Mouse (Mus musculus): ENCODE data around the gene Fggy.

The Fggy gene

DNA sequence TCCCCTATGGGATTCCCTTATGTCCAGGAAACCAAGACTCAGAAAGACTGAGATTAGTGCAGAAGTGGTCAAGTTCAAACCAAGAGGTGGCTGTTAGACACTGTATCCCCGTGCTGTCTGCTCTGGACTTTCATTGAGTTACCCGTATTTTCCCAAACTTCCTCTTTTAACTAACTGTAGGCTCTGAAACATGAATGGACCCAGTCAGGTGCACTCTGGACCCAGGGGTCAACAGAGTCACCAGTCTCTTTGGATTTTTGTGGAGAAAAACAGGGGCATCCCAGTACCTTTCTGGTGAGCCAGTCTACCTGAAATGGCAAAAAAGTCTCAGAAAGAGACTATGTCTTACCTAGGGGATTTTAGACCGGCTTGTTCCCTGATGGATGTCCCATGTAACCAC, 33.6 kb downstream of the Fggy start:
- DNase-seq (ENCODE audit: low spot score) = no peak

DNA sequence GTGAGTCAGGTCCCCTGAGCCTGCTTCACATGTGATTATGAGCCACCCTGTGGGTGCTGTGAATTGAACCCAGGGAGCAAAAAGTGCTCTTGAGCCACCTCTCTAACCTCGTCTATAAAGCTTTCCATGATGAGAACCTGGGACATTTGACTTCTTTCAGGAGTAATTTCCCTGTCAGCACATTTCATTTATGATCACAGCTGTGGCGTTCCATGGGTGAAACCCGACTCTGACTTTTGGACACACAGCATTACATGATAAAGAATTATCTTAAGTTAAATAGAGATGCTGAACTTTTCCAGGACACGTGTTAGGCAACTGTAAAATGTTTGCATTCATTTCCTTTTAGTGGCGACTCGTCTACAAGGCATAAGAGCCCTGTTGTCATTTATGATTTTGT, 39.9 kb downstream of the Fggy start:
- DNase-seq (ENCODE audit: low spot score) = no peak

DNA sequence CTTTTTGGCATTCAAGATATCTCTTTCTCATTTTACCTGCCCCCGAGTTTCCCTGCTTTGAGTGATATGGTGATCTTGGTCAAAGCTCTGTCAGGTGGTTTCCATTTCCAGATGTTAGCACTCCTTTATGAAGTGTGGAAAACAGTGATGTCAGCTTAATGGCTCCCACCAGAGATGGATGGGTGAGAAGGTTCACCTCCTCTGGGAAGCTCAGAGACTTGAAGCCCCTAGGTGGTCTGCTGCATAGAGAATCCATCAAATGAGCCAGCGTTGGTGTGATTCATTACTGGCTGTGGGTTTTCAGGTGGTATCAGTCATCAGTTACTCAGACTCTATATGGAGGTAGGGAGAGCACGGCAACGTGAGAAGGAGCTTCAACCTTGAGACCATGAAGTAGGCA, 44.5 kb downstream of the Fggy start:
- no peak for DNase-seq (ENCODE audit: low spot score)

DNA sequence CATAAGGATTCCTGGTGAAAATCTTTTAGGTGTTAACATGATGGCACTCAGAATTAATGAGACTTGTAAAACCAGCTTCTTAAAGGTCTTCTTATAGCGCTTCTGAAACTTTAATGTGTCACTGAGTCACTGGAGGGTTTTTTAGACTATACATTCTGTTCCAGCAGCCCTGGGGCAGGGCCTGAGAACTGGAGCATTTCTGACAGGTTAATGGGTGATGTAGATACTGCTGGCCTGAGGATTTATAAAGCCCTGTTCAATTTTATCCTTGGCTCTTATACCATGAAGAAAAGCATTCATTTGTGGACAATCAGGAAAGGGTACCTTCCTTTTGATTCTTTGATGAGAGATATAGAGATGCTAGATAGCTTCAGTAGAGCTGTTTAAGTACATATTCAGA, 45.9 kb downstream of the Fggy start:
- no peak for DNase-seq (ENCODE audit: low spot score)

DNA sequence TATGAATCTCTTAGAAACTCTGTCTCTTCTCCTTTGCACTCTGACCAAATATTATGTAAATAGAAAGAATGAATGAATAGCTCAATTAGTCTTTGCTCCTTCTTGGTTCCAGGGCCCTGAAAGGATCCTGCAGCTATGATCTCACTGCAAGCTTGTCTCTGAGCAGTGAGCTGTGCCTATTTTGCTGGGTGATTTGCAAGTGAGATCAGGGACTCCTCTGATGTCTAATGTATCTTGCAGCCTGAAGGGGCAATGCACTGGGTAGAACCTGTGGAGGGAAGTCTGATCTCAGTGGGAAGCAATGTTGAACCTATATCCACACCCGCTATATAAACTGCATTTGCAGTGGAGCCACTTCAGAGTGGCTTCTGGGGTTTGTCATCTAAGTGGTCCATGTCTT, 53.4 kb downstream of the Fggy start:
- no peak for DNase-seq (ENCODE audit: low spot score)

DNA sequence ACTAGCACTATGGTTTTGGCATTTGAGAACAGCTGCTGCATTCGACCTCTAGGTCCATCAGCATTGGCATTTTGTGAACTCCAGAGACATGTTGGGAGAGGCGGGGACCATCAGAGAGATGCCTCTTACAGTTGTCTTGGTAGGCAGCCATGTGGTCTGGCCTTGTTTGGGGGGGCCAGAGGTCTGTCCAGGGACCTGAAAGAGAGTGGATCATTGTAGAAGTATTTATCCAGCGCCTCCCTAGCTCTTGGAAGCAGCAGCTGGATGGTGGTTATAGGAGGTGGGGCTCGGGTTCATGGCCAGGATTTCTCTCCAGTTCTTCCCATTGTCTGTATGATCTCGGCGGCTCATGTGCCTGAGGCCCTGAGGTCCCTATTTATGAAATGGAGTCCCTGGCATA, 54.1 kb downstream of the Fggy start:
- DNase-seq (ENCODE audit: low spot score) = no peak

DNA sequence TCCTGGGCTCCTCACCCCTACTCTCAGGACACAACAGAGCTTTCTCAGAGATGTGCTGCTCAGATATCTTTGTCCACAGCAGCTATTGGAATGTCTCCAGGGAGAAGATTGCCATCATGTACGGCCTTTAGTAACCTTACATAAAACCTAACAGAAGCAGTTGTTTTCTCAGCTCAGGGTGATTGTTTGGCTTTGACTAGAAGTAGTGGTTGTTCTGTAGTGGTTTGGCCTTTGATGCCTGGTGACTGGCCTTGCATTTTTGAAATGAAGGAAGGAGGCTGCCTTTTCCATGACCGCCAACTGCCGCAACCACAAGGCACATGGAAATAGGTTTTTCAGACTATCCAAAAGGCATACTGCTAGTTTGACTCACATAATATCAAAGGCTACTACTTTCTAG, 63.7 kb downstream of the Fggy start:
- no peak for DNase-seq (ENCODE audit: low spot score)

DNA sequence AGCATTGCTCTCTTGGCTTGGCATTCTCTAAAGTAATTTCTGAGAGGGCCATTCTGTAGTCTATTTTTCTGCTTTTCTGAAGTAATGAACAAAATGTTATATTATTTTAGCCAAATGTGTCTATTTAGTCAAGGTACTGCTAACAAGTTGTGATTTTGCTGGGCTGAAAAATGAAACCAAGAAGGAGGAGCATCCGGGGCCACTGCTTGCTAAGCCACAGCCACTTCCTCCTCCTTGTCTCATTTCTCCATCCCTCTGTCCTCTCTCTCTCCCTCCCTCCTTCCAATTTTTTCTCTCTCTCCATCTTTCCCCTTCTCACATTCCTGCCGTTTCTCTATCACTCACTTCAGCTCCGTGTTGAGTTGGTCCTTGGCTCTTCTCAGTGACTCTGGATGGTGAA, 67.4 kb downstream of the Fggy start:
- DNase-seq (ENCODE audit: low spot score) = no peak

DNA sequence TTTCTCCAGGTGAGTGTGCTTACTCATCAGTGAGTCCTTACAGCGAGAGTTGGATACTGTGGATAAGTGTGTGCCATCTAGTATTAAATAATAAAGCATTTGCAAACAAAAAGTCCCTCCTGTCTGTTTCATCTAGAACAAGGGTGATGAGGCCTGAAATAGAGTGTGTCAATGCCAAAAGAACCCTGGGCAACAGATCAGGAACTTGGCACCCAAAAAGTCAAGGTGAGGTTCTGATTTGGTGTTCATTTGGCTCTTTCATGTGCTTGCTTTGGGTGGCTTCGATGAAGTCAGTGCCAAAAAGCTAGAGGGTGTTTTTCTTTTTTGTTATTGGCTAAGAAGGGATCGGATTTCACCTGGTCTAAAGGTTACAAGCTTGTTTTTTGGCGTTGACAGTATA, 68.3 kb downstream of the Fggy start:
- DNase-seq (ENCODE audit: low spot score) = no peak

DNA sequence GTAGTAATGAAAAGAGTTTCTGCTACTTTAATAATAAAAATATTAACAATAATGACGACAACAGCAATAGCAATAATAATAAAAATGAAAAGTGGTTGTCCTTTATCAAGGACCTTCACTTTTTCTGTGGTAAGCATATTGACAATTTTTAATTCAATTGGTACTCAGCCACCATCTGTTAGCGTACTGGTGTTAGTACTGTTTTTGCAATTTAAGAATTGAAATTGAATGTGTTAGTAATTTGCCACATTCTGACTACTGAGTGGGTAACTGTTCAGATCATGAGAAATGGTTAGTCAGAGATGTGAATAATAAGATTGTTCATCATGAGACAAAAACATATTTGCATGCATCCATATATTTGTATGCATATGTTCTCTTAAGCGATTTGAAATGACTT, 68.9 kb downstream of the Fggy start:
- DNase-seq (ENCODE audit: low spot score) = no peak

DNA sequence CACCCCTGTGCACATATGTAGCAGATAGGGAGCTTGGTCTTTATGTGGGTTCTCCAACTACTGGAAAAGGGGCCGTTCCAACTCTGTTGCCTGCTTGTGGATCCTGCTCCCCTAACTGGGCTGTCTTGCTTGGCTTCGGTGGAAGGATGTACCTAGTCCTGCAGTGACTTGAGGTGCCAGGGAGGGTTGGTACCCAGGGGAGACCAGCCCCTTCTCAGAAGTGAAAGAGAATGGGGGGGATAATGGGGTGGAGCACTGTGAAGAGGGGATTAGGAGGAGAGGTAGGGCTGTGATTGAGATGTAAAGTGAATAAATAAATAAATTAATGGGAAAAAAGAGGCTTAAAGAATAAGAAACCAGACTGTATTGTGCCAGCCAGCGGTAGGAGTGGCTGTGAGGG, 77.6 kb downstream of the Fggy start:
- DNase-seq (ENCODE audit: low spot score) = no peak

DNA sequence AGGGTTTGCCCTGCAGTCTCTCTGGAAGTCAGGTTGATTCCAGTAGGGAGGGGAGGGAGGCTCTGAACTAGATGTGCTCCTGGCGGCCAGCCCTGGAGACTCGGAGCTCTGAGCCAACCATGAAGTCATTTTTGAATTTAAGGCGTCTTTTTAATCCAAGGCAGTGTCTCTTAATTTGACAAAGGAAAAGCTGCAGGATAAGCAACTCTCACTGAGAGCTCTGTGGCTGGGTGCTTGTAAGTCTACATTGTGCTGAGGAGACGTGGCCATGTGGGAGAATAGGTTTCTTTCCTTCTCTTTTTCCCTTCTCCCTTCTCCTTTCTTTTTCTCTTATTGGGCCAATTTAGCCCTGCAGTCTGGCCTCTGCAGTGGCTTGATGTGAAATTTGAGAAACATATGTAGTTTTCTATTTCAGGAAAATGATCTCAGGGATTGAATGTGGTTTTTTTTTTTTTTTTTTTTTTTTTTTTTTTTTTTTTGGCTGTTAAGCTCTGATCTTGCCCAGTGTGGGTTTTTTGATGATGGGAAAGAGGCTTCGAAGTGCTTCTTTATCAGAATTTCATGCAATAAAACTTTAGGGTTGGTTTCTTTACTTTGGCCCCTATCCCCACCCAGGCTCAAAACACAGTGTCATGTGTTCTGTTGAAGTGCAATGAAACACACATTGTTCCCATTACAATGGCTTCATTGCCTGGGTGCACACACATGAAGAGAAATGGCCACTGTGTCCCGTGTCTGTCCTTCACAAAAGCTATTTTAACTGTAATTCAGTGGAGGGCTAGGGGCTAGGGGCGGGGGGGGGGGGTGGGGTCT, 79.8 kb downstream of the Fggy start:
- no peak for DNase-seq (ENCODE audit: low spot score)

DNA sequence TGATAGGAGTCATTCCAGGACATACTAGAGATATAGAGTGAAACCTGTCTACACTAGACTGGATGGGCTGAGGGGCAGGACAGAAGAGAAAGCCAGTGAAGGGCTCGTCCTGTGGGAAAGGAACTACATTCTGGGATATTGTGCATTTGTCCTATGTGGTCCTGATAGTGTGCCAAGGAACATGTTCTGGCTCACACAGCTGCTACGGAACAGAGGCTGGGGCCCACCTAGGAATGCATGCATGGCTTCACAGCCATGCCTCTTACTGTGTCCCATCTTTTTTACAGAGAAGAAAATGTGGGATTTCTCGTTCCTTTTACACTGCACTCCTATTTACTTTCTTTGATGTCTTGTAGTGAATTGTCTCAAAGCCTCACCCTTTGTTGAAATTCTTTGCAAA, 80.8 kb downstream of the Fggy start:
- no peak for DNase-seq (ENCODE audit: low spot score)

DNA sequence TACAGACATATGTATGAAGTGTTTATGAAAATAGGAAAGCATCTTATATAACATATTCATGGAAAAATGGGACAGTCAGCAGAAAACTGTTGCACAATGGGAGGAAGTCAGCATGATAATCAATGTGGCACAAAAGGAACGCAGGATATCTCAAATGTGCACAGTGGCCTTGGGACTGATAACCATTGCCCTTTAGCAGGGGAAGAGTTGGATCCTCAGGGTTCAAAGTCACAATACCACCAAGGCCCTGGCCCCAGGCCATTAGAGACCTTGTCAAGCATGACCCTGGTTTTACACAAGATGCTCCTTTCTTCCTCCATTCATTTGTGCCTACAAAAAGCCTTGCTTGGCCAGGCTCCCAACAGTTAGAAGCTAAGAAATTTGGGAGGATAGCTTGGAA, 83.5 kb downstream of the Fggy start:
- no peak for DNase-seq (ENCODE audit: low spot score)

DNA sequence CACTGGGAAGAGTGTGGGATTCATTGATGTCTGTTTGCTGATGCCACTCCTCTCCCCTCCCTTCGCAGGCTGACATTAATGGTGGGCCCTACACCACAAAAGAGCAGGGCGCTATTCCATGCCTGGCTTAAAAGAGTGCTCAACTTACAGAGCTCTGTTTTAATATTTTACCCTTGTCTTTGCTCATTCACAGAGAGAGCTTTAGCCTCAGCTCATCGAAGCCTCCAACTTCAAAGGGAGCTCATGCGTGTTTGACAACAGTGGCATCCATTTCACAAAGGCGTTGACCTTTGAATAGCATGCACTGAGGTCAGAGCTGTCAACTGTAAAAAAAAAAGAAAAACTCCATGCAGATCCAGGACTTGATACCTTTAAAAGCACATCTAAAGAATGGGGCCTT, 86.7 kb downstream of the Fggy start:
- no peak for DNase-seq (ENCODE audit: low spot score)

DNA sequence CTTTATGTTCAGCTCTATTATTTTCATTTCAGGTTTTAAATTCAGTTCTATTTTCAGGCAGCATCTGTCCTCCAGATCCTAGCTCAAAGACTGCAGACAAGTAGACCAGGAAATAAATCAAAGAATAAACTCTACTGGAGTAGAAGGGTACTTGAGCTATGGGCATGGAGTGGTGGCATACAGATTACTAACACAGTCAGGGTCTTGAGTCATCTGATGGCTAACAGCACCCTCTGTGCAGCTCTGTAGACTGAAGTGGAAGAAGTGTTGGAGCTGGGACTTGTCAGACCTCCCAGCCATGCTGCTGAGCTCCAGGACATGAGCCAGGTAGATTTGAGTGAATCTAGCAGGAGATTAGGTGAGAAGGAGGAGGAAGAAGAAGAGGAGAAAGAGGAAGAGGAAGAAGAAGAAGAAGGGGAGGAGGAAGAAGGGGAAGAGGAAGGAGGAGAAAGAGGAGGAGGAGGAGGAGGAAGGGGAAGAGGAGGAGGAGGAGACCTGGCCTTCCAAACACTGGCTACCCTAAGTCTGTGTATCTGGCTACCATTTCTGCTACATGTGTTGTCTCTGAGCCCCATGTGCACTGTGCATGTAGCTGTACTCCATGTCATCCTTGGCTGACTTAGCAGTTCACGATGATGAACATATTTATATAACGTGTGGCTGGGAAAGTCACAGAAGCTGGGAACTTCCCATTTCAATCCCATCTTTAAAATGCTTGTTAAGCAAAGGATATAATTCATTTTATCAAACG, 91.7 kb downstream of the Fggy start:
- no peak for DNase-seq (ENCODE audit: low spot score)

DNA sequence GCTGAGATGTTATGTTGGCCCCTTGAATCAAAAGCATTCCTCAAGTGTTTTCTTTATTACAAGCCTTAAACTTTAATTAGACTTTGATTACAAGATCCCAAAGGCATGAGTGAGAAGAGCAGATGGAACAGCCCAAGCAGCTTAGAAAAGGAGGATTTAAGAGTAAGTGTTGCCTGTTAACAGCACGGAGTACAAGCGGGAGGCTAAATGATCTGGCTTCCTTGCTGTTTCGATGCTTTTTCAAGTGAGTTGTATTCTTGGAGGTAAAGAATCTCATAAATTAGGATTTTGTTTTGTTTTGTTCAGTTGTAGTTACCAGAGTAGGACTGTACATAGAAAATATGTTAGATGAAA, 92.2 kb downstream of the Fggy start:
- no peak for DNase-seq (ENCODE audit: low spot score)

DNA sequence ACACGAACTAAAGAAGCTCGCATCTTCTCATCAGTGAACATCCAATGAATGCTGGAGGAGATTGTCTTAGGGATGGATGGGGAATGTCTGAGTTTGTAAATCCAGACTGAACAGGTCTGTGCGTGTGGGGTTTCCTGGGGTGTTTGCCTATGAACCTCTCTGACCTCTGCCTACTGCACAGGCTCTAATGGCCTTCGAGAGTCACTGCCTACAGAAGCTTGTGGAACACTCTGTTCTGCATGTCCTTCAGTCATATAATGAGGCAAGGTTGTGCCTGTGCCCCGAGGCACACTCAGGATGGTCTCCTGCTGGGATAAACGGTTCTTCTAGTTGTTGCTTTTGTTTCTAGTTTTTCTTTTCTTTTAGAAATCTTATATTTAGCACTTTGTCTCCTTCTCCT, 92.7 kb downstream of the Fggy start:
- DNase-seq (ENCODE audit: low spot score) = no peak

DNA sequence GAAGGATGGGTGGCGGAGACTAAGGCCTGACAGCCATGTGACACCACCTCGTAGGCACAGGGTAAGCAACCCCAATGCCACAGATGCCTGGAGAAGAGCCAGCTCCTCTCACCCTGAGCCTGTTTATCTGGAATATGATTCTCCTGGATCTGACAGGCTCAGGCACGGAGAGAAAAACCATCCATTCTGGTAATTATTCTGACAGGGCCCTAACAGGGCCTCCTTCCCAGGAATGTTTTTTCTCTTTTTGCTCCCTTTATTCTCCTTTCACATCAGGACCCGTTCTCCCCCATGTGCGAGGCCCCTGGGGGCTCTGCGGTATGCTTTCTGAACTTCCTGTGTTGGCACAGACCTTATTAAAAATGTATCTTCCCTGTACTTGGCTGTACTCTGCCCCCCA, 94.7 kb downstream of the Fggy start:
- DNase-seq (ENCODE audit: low spot score) = no peak

DNA sequence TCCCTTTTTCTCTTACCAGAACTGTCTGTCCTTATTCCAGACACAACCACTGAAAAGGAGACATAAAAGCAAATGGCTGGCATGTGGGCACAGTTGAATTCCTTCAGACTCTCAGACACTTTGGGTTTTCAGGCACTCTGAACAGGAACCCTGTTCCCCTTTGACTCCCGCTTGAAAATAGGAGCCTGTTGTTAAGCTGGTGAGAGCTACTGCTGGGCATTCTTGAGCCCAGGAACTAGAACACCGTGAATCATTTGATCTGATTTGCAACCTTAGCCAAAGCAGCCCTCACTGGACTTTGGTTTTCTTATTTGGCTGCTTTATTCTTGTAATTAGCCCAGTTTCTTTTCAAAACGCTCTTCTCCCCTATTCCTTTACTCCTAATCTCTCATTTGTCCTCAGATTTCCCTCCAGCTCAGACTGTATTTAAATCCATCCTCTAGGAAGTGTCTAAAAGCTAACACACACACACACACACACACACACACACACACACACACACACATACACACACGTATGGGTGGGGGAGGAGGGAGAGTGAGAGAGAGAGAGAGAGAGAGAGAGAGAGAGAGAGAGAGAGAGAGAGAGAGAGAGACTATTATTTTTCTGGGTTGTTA, 96.1 kb downstream of the Fggy start:
- no peak for DNase-seq (ENCODE audit: low spot score)

DNA sequence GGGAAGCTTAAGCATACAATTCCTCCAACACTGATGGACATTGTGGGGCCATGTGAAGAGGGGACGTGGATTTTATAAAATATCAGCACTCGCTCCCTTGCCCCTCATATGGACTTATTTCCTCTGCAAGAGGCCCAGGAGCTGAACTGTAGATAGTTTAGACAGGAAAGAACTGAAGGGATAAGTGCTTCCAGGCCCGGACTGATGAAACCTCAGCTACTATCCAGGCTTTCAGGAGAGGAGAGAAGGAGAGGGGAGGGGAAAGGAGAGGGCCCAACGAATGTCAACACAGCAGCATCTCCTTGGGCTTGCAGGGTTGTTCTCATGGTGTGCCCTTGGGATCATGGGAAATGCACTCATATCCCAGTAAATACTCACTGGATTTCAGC, 96.6 kb downstream of the Fggy start:
- DNase-seq (ENCODE audit: low spot score) = peak; percentile 13

DNA sequence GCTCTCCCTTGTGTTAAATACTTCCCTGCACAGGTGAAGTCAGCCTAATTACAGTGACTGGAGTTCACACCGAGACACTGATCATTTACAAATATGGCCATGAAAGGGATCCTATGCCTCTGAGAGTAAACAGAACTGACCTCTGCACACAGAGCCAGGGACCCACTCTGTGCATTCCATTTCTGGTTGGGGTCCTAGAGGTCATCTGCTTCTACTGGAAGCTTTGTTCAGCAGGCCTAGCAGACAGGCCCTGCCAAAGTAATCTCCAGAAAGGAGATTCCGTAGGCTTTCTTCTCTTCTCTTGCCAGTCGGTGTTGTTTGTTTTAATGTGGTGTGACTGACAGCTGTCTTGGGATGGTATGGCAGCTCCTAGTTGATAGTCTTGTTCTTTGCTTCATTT, 101.7 kb downstream of the Fggy start:
- peak; percentile 34 for DNase-seq (ENCODE audit: low spot score)

DNA sequence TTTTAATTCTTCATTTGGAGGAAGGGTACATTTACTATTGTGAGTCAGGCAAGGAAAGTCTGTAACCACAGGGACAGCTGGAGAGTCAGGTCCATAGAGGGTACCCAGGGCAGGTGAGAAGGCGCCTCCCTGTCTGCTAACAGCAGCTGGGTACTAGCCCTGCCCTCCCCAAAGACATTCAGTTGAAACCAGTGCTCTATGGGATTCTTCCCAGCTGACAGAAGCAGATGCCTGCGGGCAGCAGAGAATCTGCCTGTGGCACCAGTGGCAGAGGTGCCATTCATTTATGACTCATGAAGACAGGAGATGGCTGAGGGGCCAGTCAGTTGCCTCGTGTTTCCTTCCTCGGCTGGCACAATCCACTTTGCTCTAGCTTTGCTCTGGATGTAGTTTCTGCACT, 106.3 kb downstream of the Fggy start:
- no peak for DNase-seq (ENCODE audit: low spot score)

DNA sequence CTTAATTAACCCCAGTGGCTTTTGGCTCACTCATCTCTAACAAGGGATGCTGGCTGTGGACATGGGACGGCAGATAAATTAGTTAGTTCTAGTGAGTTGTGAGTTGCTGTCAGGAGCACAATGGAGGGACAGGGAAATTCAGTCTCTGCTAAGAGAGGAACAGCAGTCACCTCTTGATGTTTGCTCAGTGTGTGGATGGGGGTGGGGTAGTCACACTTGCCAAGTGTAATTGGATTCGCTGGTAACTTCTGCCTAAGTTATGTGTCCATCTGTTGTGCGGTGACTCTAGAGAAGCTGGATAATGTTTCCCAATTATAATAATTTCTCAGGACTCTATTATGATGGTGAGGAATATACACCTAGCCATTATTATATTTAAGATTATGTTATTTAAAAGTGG, 107.0 kb downstream of the Fggy start:
- no peak for DNase-seq (ENCODE audit: low spot score)

Measured in yolk sac, embryonic 10.5 days (tissue).